Mouse (Mus musculus) heart, postnatal 0 days (tissue): ENCODE results near the gene Dnaaf2.

ENCODE experiments used
- CTCF ChIP-seq: IDR thresholded peaks from 2 replicates; pipeline ENCODE4 v1.5.1; 2016; ENCODE audit warnings: antibody characterized with exemption, control low read depth, low read depth
- EP300 ChIP-seq: IDR thresholded peaks from 2 replicates; pipeline ENCODE4 v1.6.1; 2016; ENCODE audit warnings: antibody characterized with exemption, low read depth

- TF ChIP-seq CTCF = no peak
- TF ChIP-seq EP300 = no peak
These were observed 51.0 kb downstream of the Dnaaf2 start for GRCm38 (mm10) chr12:69147166-69147735.
